Mouse (Mus musculus): ENCODE measurements around the gene Zfp661. TPM values are rescaled to one million over a fixed set of nuclear protein-coding genes. Genes with fewer than 3 reads are reported as not detected.
A peak's percentile ranks its signal among the peaks of the same experiment; 100 is the strongest.

The Zfp661 gene
- polyA plus RNA-seq, 1 experiment from 2014 or later, result 4.0 TPM

DNA sequence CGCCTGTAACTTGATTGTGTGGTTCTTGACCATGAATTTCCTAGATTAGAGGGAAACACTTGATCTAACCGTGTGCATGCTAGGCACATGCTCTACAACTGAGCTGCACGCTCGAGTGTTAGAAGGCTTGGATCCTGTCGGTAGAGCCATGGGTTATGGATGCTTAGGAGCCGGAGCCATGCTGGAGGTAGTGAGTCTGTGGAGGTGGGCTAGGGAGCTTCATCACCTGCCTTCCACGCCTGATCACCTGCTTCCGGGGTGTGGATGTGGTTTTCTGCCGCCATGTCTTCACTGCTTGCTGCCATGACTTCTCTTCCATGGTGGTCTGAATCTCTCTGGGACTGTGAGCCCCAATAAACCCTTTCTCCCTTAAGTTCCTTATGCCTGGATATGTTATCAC lies 2.0 kb upstream of the Zfp661 start:
- WGBS, result 90% methylated on average over 9 of the region's 9 CpGs
- Histone ChIP-seq H3K9me3 (ENCODE audit: control insufficient read depth, low read length) (no peaks in the 10 kb centered on the region), H3K27ac (ENCODE audit: low read depth) (no peak overlapping the region), H3K27me3 (replicated peaks; ENCODE audit: control insufficient read depth, insufficient read depth, low read length) (no peaks in the 10 kb centered on the region), H3K4me1 (replicated peaks; ENCODE audit: control insufficient read depth, insufficient read depth, low read length) (peaks cover 8% of the 10 kb centered on the region), H3K36me3 (ENCODE audit: control insufficient read depth, insufficient read depth, low read length) (peaks cover 24% of the 10 kb centered on the region), H3K4me3 (ENCODE audit: low read depth, low read length) (no peak overlapping the region), H3K9ac (ENCODE audit: low read length) (no peak overlapping the region), H3K4me2 (ENCODE audit: low read length) (no peak overlapping the region)
- ATAC-seq (replicated peaks; ENCODE audit: low FRiP score, low TSS enrichment, low read depth), result no peak
- DNase-seq (ENCODE audit: low spot score), result no peak

DNA sequence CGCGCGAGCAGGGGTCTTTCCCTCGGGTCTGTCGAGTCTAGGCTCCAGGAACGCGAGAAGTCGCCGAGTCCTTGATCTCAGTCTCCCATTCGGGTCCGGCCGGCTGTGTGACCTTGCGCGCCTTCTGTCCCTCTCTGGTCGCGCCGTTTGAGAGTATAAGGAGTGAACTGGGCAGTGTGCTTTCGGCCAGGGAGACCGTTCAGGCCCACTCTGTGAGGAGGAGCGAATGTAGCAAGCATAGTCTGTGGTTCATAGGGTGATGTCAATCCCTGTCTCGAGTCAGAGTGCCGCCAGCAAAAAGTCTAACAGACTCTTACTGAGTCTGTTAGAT lies 585 bp upstream of the Zfp661 start:
- peak overlapping the region; percentile 99 for H3K4me3 ChIP-seq (ENCODE audit: low read depth, low read length)
- peak overlapping the region; percentile 75 for H3K4me2 ChIP-seq (ENCODE audit: low read length)
- DNase-seq (ENCODE audit: low spot score), result no peak
- 0 out of 2 replicates have a peak, but pooled peaks have one; percentile 2 for ATAC-seq (replicated peaks; ENCODE audit: low FRiP score, low TSS enrichment, low read depth)
- peaks cover 14% of the 10 kb centered on the region for H3K36me3 ChIP-seq (ENCODE audit: control insufficient read depth, insufficient read depth, low read length)
- peaks cover 8% of the 10 kb centered on the region for H3K4me1 ChIP-seq (replicated peaks; ENCODE audit: control insufficient read depth, insufficient read depth, low read length)
- H3K27ac ChIP-seq (ENCODE audit: low read depth), result no peak overlapping the region
- 0% methylated on average over 22 of the region's 22 CpGs for WGBS
- no peaks in the 10 kb centered on the region for H3K27me3 ChIP-seq (replicated peaks; ENCODE audit: control insufficient read depth, insufficient read depth, low read length)
- H3K9me3 ChIP-seq (ENCODE audit: control insufficient read depth, low read length), result no peaks in the 10 kb centered on the region
- H3K9ac ChIP-seq (ENCODE audit: low read length), result peak overlapping the region; percentile 96

DNA sequence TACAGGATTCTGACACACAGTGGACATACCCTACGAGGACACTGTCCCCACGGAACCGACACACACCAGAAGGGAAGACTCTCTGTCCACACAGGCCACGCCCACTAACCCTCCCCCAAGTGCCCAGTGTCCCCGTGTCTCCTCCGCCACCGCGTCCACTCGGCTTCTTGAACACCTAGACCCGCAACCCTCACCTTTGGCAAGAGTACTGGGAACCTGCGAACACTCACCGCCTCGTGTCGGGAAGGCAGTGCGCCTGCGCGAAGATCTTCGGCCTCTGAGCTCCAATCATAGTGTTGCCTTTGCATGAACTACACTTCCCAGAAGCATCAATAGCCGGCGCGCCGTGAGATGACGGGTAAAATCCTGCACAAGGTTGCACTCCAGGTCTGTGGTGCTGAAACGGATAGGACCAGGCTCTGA lies 2.4 kb downstream of the Zfp661 start:
- DNase-seq (ENCODE audit: low spot score), result peak; percentile 90
- ATAC-seq (replicated peaks; ENCODE audit: low FRiP score, low TSS enrichment, low read depth), result peak; percentile 78
- Histone ChIP-seq H3K9me3 (ENCODE audit: control insufficient read depth, low read length) (no peaks in the 10 kb centered on the region), H3K4me2 (ENCODE audit: low read length) (peak overlapping the region; percentile 65), H3K4me1 (replicated peaks; ENCODE audit: control insufficient read depth, insufficient read depth, low read length) (peaks cover 8% of the 10 kb centered on the region), H3K27ac (ENCODE audit: low read depth) (no peak overlapping the region), H3K4me3 (ENCODE audit: low read depth, low read length) (peak overlapping the region; percentile 69), H3K9ac (ENCODE audit: low read length) (peak overlapping the region; percentile 57), H3K27me3 (replicated peaks; ENCODE audit: control insufficient read depth, insufficient read depth, low read length) (no peaks in the 10 kb centered on the region), H3K36me3 (ENCODE audit: control insufficient read depth, insufficient read depth, low read length) (peaks cover 4% of the 10 kb centered on the region; the same call in 1 of the 2 replicates)
- WGBS, result under 1% methylated on average over 24 of the region's 24 CpGs

DNA sequence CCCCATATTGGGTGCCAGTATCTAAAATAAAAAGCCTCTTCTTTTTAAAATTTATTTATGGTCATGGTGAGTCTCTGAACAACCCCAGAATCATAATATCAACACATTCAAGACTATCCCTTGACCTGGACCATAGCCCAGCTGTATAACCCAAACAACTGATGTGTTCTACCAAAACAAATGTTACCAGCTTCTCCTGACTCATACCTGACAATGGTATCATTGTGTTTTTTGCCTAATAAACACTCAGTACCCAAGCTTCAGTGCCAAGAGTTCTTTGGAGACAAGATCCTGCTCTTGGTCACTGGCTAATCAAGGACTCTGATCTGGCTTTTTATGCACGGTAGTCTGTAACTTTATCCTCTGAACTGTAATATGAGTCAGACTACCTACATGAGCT lies 13.6 kb downstream of the Zfp661 start:
- no peak for DNase-seq (ENCODE audit: low spot score)
- no peak overlapping the region for H3K27ac ChIP-seq (ENCODE audit: low read depth)
- H3K27me3 ChIP-seq (replicated peaks; ENCODE audit: control insufficient read depth, insufficient read depth, low read length), result no peaks in the 10 kb centered on the region
- no peak overlapping the region for H3K9ac ChIP-seq (ENCODE audit: low read length)
- H3K4me1 ChIP-seq (replicated peaks; ENCODE audit: control insufficient read depth, insufficient read depth, low read length), result no peaks in the 10 kb centered on the region
- no peak for ATAC-seq (replicated peaks; ENCODE audit: low FRiP score, low TSS enrichment, low read depth)
- no peak overlapping the region for H3K4me3 ChIP-seq (ENCODE audit: low read depth, low read length)
- 67% methylated on average over 1 of the region's 1 CpGs for WGBS
- H3K36me3 ChIP-seq (ENCODE audit: control insufficient read depth, insufficient read depth, low read length), result peaks cover 23% of the 10 kb centered on the region
- H3K4me2 ChIP-seq (ENCODE audit: low read length), result no peak overlapping the region
- H3K9me3 ChIP-seq (ENCODE audit: control insufficient read depth, low read length), result 0 out of 2 replicates have a peak, but pooled peaks cover 5% of the 10 kb centered on the region

DNA sequence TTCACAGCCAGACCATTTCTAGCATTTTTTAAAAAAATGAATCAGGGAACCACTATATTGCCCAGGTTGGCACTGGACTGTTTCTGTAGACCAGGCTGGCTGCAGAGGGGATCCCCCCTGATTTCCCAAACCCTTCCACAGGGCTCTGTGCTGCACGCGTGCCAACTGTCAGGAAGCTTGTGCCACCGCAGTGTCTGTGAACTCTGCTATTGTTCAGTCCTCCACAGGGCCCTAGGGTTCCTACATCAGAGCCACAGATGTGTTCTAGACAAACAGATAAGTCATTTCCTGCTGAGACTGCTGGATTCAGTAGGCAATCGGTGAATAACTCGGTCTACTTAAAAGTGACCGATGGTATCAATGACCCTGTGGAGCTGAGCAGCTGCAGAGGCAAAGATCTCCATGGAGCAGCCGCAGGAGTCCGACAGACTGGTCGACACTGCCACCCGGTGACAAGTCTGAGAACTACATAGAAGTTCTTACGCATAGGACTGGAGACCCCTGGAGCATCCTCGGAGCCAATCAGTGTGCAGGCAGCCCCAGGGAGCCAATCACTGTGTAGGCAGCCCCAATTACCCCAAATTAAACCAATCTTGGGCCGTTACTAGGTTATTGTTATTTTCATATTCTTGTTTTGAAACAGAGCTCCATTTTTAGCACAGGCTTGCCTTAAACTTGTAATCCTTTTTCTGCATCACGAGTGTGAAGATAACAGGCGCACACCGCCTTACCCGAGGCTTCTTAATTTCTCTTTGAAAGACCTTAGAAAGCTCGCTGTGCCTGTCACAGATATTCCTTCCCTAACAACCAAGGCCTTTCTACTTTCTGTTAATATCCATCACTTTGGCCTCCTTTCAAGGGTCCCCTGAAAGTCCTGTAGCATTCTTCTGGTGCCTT lies 27.6 kb downstream of the Zfp661 start:
- Histone ChIP-seq H3K27ac (ENCODE audit: low read depth) (no peak overlapping the region), H3K9me3 (ENCODE audit: control insufficient read depth, low read length) (no peaks in the 10 kb centered on the region), H3K4me2 (ENCODE audit: low read length) (peak overlapping the region; percentile 33), H3K4me3 (ENCODE audit: low read depth, low read length) (0 out of 2 replicates have a peak overlapping the region, but pooled peaks have one; percentile 3), H3K27me3 (replicated peaks; ENCODE audit: control insufficient read depth, insufficient read depth, low read length) (no peaks in the 10 kb centered on the region; the same call in 1 of the 2 replicates), H3K36me3 (ENCODE audit: control insufficient read depth, insufficient read depth, low read length) (no peaks in the 10 kb centered on the region), H3K9ac (ENCODE audit: low read length) (no peak overlapping the region), H3K4me1 (replicated peaks; ENCODE audit: control insufficient read depth, insufficient read depth, low read length) (no peaks in the 10 kb centered on the region)
- peak; percentile 94 for DNase-seq (ENCODE audit: low spot score)
- WGBS, result 16% methylated on average over 18 of the region's 18 CpGs
- ATAC-seq (replicated peaks; ENCODE audit: low FRiP score, low TSS enrichment, low read depth), result peak; percentile 97

DNA sequence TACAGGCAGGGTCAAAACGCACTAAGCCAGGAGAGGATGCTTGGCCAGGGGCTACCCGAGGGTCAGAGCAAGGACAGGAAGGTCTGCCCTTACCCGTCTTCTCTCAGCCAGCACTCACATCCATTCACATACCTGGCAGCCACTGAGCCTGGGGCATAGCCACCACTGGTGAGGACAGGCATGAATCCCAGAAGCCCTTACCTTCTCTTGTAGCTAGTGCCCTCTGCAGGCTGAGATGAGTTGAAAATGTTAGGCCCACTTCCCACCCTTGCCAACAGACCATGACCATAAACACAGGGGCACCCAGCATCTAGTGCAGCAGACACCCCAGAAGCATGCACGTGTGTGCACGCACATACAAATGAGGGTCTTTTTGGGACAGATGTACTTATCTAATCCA lies 35.8 kb downstream of the Zfp661 start:
- Histone ChIP-seq H3K4me1 (replicated peaks; ENCODE audit: control insufficient read depth, insufficient read depth, low read length) (no peaks in the 10 kb centered on the region), H3K4me2 (ENCODE audit: low read length) (no peak overlapping the region), H3K27me3 (replicated peaks; ENCODE audit: control insufficient read depth, insufficient read depth, low read length) (no peaks in the 10 kb centered on the region), H3K9me3 (ENCODE audit: control insufficient read depth, low read length) (no peaks in the 10 kb centered on the region), H3K27ac (ENCODE audit: low read depth) (no peak overlapping the region), H3K4me3 (ENCODE audit: low read depth, low read length) (no peak overlapping the region), H3K36me3 (ENCODE audit: control insufficient read depth, insufficient read depth, low read length) (no peaks in the 10 kb centered on the region), H3K9ac (ENCODE audit: low read length) (no peak overlapping the region)
- DNase-seq (ENCODE audit: low spot score) (no peak), ATAC-seq (replicated peaks; ENCODE audit: low FRiP score, low TSS enrichment, low read depth) (no peak)
- 43% methylated on average over 5 of the region's 5 CpGs for WGBS

DNA sequence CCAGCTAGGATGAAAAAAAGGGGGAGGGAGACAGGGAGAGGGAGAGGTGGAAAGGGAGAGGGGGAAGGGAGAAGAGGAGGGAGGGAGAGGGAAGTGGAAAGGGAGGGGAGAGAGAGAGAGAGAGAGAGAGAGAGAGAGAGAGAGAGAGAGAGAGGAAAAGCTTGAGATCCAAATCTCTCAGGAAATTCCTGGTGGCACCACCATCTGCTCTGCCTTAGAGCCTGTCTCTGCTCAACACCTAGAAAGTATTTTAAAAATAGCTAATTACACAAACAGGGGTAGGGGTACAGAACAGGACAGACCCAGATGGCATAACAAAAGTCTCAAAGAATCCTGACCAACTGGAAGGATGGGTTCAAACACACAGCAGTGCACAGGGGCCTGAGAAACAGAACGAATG lies 36.4 kb downstream of the Zfp661 start:
- WGBS, result 77% methylated on average over 1 of the region's 1 CpGs
- no peaks in the 10 kb centered on the region for H3K27me3 ChIP-seq (replicated peaks; ENCODE audit: control insufficient read depth, insufficient read depth, low read length)
- DNase-seq (ENCODE audit: low spot score), result no peak
- H3K27ac ChIP-seq (ENCODE audit: low read depth), result no peak overlapping the region
- H3K4me2 ChIP-seq (ENCODE audit: low read length), result no peak overlapping the region
- H3K4me3 ChIP-seq (ENCODE audit: low read depth, low read length), result no peak overlapping the region
- no peak overlapping the region for H3K9ac ChIP-seq (ENCODE audit: low read length)
- ATAC-seq (replicated peaks; ENCODE audit: low FRiP score, low TSS enrichment, low read depth), result no peak
- H3K9me3 ChIP-seq (ENCODE audit: control insufficient read depth, low read length), result no peaks in the 10 kb centered on the region
- H3K36me3 ChIP-seq (ENCODE audit: control insufficient read depth, insufficient read depth, low read length), result no peaks in the 10 kb centered on the region
- no peaks in the 10 kb centered on the region for H3K4me1 ChIP-seq (replicated peaks; ENCODE audit: control insufficient read depth, insufficient read depth, low read length)

DNA sequence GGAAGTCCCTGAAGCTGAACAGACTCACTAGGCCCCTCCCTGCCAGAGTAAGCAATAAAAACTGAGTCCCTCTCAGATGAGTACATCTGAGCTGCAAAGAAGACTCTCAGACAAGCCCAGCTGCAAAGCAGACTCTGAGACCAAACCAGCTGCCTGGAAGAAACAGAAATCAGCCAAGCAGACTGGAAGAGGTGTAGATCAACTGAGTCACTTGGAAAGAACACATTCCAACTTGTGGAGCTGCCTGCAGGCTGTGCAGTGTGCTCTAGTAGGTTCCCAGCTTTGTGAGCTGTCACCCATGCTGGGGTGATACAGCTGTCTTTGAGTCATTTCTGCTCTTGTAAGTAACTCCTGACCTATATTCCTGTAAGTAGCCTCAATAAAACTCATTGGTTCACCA lies 37.2 kb downstream of the Zfp661 start:
- DNase-seq (ENCODE audit: low spot score) (no peak), ATAC-seq (replicated peaks; ENCODE audit: low FRiP score, low TSS enrichment, low read depth) (no peak)
- Histone ChIP-seq H3K27me3 (replicated peaks; ENCODE audit: control insufficient read depth, insufficient read depth, low read length) (no peaks in the 10 kb centered on the region), H3K4me2 (ENCODE audit: low read length) (no peak overlapping the region), H3K4me1 (replicated peaks; ENCODE audit: control insufficient read depth, insufficient read depth, low read length) (no peaks in the 10 kb centered on the region), H3K4me3 (ENCODE audit: low read depth, low read length) (no peak overlapping the region), H3K27ac (ENCODE audit: low read depth) (no peak overlapping the region), H3K9me3 (ENCODE audit: control insufficient read depth, low read length) (no peaks in the 10 kb centered on the region), H3K9ac (ENCODE audit: low read length) (no peak overlapping the region), H3K36me3 (ENCODE audit: control insufficient read depth, insufficient read depth, low read length) (no peaks in the 10 kb centered on the region)

Data from intestine, embryonic 14.5 days (tissue).